Comparison of ENCODE assay signal across 16 mouse cellular contexts in the genomic region with DNA sequence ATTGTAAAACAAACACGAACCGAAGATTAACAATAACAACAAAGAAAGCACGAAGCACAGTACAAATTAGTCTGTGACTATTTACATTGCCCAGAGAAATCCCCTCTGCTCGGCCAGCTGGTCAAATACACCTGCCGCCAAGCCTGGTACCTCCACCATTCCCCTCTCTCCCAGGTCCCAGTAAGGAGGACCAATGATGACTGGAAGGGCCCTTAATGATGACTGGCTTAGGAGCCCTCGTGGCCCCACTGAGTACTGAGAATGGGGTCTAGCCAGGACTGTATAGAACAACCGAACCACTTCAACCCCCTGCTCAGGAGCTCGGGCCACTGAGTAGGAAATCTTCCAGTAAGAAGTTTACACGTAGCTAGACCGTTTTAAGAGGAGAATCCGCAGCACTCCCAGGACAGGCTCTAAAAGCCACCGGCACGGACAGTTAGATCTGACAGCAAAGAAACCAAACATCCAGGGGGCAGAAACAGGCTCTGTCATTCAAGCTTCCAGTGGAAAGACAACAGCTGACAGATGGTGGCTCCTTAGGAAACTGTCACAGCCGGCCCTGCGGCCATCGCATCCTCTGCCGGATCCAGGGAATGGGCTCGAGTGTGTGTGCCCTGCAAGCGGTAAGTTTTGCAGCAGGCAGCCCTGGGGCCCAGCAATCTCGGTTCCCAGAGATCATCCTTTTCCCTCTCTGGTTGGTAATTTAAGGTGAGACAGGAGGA.
A peak's percentile ranks its signal among the peaks of the same experiment; 100 is the strongest.
DNase-seq lines count a peak whose midpoint lies in the region; ATAC-seq and TF ChIP-seq lines count a peak whose summit lies in the region.
"Had no signal": no experiment of that assay in that cellular context is flagged by ENCODE, and none has a peak within 500 bp of the region (broad histone marks: within the 10 kb centered on the region; RNA-seq: fewer than 3 reads in every experiment).

No protein-coding gene starts in this region.

- no peaks in the 10 kb centered on the region for H3K9me3 ChIP-seq in stomach, embryonic 15.5 days
- no peaks in the 10 kb centered on the region for H3K9me3 ChIP-seq in stomach, postnatal 0 days (ENCODE audit: control insufficient read depth, low read length)
- no peaks in the 10 kb centered on the region for H3K9me3 ChIP-seq in midbrain, embryonic 11.5 days (ENCODE audit: control insufficient read depth, low read length)
- H3K9me3 ChIP-seq: limb, embryonic 12.5 days; liver, embryonic 15.5 days had no signal

- no peak overlapping the region for H3K27ac ChIP-seq in stomach, embryonic 15.5 days
- H3K27ac ChIP-seq in stomach, postnatal 0 days (replicated peaks), result no peak overlapping the region
- H3K27ac ChIP-seq in midbrain, embryonic 11.5 days (ENCODE audit: low read depth, low read length), result no peak overlapping the region
- H3K27ac ChIP-seq: gastrocnemius, adult 2 months; limb, embryonic 12.5 days; liver, embryonic 15.5 days had no signal

- peak; percentile 53; the same call in 1 of the 2 replicates for ATAC-seq in stomach, embryonic 15.5 days (ENCODE audit: insufficient read depth, low FRiP score, low read depth)
- no peak for ATAC-seq in stomach, postnatal 0 days (ENCODE audit: low FRiP score, low TSS enrichment)
- peak; percentile 40; the same call in 1 of the 2 replicates for ATAC-seq in midbrain, embryonic 11.5 days (ENCODE audit: low FRiP score)
- ATAC-seq in frontal cortex, adult (ENCODE audit: low TSS enrichment), result no peak

- 0 out of 2 replicates have a peak, but pooled peaks cover 6% of the 10 kb centered on the region for H3K4me1 ChIP-seq in stomach, embryonic 15.5 days
- no peaks in the 10 kb centered on the region for H3K4me1 ChIP-seq in stomach, postnatal 0 days (replicated peaks; ENCODE audit: control insufficient read depth, insufficient read depth)
- H3K4me1 ChIP-seq in midbrain, embryonic 11.5 days (ENCODE audit: control insufficient read depth, insufficient read depth, low read length), result peaks cover 9% of the 10 kb centered on the region; the same call in 1 of the 2 replicates

- no peak overlapping the region for H3K4me2 ChIP-seq in stomach, embryonic 15.5 days
- no peak overlapping the region for H3K4me2 ChIP-seq in stomach, postnatal 0 days (replicated peaks; ENCODE audit: low read depth)
- no peak overlapping the region for H3K4me2 ChIP-seq in midbrain, embryonic 11.5 days
- H3K4me2 ChIP-seq: limb, embryonic 12.5 days; liver, embryonic 15.5 days had no signal

- TF ChIP-seq EP300 in stomach, postnatal 0 days (optimal IDR thresholded peaks at IDR 0.05), result no peak

- H3K27me3 ChIP-seq in stomach, embryonic 15.5 days (replicated peaks), result no peaks in the 10 kb centered on the region
- no peaks in the 10 kb centered on the region for H3K27me3 ChIP-seq in stomach, postnatal 0 days (ENCODE audit: control insufficient read depth, insufficient read depth, low read length)
- H3K27me3 ChIP-seq in midbrain, embryonic 11.5 days (ENCODE audit: control insufficient read depth, insufficient read depth, low read length), result no peaks in the 10 kb centered on the region
- H3K27me3 ChIP-seq: limb, embryonic 12.5 days; liver, embryonic 15.5 days had no signal

- H3K9ac ChIP-seq in stomach, embryonic 15.5 days, result no peak overlapping the region
- H3K9ac ChIP-seq in stomach, postnatal 0 days (ENCODE audit: low read length), result no peak overlapping the region
- no peak overlapping the region for H3K9ac ChIP-seq in midbrain, embryonic 11.5 days (ENCODE audit: low read length)
- H3K9ac ChIP-seq: limb, embryonic 12.5 days; liver, embryonic 15.5 days had no signal

- no peaks in the 10 kb centered on the region for H3K36me3 ChIP-seq in stomach, embryonic 15.5 days
- H3K36me3 ChIP-seq in stomach, postnatal 0 days (ENCODE audit: control insufficient read depth, insufficient read depth, low read length), result no peaks in the 10 kb centered on the region
- H3K36me3 ChIP-seq in midbrain, embryonic 11.5 days (ENCODE audit: control insufficient read depth, insufficient read depth, low read length), result no peaks in the 10 kb centered on the region
- H3K36me3 ChIP-seq: limb, embryonic 12.5 days; liver, embryonic 15.5 days had no signal

- H3K4me3 ChIP-seq in stomach, embryonic 15.5 days (replicated peaks), result no peak overlapping the region
- H3K4me3 ChIP-seq in stomach, postnatal 0 days (ENCODE audit: low read depth, low read length), result no peak overlapping the region
- H3K4me3 ChIP-seq in midbrain, embryonic 11.5 days (ENCODE audit: low read depth, low read length), result no peak overlapping the region
- H3K4me3 ChIP-seq: gastrocnemius, adult 2 months; limb, embryonic 12.5 days; liver, embryonic 15.5 days had no signal

- TF ChIP-seq CTCF in stomach, postnatal 0 days (IDR thresholded peaks at IDR 0.05; ENCODE audit: low read depth), result no peak

- peak; percentile 9 to 20 for DNase-seq in cerebellum, adult 18-20 months
- no peak for DNase-seq in cerebellum, adult 9-10 months
- no peak for DNase-seq in stomach, postnatal 0 days (ENCODE audit: low spot score)
- no peak for DNase-seq in midbrain, embryonic 11.5 days (ENCODE audit: low spot score, missing footprints)
- peak; percentile 74 for DNase-seq in retina, postnatal 1 day
- DNase-seq in urinary bladder, postnatal 4 days (ENCODE audit: low spot score in 2 of 2), result no peak
- DNase-seq: gastrocnemius, adult 2 months; heart, postnatal 14 days; kidney, adult 11 months; kidney, postnatal 4 days; layer of hippocampus, postnatal 36 days; lung, postnatal 36 days had no signal

- WGBS in stomach, embryonic 15.5 days, result 66% methylated on average over 20 of the region's 20 CpGs
- 67% methylated on average over 20 of the region's 20 CpGs for WGBS in stomach, postnatal 0 days
- 74% methylated on average over 20 of the region's 20 CpGs for WGBS in midbrain, embryonic 11.5 days

Comparison
In these comparisons a context has a peak if more than half of its experiments do, and no peak if none do; other contexts are left out.
1. DNase-seq: peak in cerebellum, adult 18-20 months (2 of 2) and retina, postnatal 1 day (single experiment); none in cerebellum, adult 9-10 months (single experiment), stomach, postnatal 0 days (single experiment), midbrain, embryonic 11.5 days (single experiment) and urinary bladder, postnatal 4 days (0 of 2).
2. ATAC-seq: peak in stomach, embryonic 15.5 days (single experiment) and midbrain, embryonic 11.5 days (single experiment); none in stomach, postnatal 0 days (single experiment) and frontal cortex, adult (single experiment).